Mouse (Mus musculus): ENCODE measurements around the gene Tnfaip3. TPM values are rescaled to one million over a fixed set of nuclear protein-coding genes. Genes with fewer than 3 reads are reported as not detected.

Gene Tnfaip3
- polyA plus RNA-seq, 1 experiment from 2014 or later, result 5.0 TPM

DNA sequence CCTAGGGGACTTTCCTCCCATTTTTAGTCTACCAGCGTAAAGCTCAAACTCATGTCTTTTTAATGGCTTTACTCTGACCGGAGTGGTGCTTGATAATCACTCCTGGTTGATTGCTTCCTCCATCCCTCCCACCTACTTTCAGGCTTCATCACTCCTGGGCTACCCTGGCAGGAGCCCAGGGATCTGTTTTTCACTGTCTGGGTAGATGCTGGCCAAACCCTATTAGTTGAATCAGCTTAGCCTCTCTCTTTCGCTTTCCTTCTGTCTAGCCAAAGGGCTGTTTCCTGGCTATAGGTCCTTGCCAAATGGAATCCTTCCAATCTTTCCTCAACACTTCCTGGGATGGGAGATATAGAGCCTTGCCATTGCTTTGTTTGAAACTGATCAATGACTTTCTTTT, 19.3 kb upstream of the Tnfaip3 start:
- no peaks in the 10 kb centered on the region for H3K36me3 ChIP-seq
- H3K9ac ChIP-seq, result no peak overlapping the region
- H3K27ac ChIP-seq, result no peak overlapping the region
- WGBS, result 67% methylated on average over 3 of the region's 3 CpGs
- H3K4me2 ChIP-seq, result no peak overlapping the region
- ATAC-seq (ENCODE audit: insufficient number of reproducible peaks, low FRiP score, low TSS enrichment, low read depth), result no peak
- no peaks in the 10 kb centered on the region for H3K9me3 ChIP-seq
- H3K4me1 ChIP-seq, result no peaks in the 10 kb centered on the region
- H3K4me3 ChIP-seq, result no peak overlapping the region
- H3K27me3 ChIP-seq, result no peaks in the 10 kb centered on the region

DNA sequence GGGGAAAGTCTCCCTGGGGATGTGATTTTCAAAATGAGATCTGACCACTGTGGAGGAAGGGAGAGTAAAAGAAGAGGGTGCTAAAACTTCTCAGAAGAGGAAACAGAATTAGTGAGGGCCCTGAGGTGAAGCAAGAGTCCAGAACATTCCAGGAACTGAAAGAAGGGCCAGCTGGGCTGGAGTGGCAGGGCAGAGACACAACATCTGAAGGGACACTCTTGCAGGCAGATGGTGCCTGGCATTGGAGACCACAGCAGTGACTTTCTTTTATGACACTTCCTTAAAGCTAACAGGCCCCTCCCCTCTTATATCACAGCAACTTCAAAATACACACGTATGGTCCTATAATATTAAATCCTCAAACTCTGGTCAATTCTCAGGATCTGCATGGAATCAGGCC, 18.2 kb upstream of the Tnfaip3 start:
- Histone ChIP-seq H3K4me1 (no peaks in the 10 kb centered on the region), H3K27ac (no peak overlapping the region), H3K9me3 (no peaks in the 10 kb centered on the region), H3K4me2 (no peak overlapping the region), H3K36me3 (no peaks in the 10 kb centered on the region), H3K27me3 (no peaks in the 10 kb centered on the region), H3K9ac (no peak overlapping the region), H3K4me3 (no peak overlapping the region)
- no peak for ATAC-seq (ENCODE audit: insufficient number of reproducible peaks, low FRiP score, low TSS enrichment, low read depth)
- 55% methylated on average over 1 of the region's 1 CpGs for WGBS

DNA sequence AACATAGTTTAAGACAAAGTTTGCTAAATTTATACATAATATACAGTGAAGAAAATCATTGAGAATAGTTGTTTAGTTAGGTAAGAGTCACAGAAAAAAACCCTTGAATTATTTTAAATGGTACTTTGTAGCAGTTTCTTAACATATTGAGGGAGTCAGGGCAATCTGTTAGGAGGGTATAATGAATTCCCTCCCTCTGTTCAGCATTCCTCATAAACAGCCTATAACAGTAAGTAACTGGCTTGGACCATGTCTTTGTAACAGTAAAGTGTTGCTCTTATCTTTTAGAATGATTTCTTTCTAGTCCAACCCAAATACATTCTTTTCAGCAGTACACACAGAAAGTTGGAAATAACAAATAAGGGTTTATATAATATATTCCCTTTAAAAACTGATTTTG, 16.4 kb upstream of the Tnfaip3 start:
- no peak overlapping the region for H3K9ac ChIP-seq
- H3K36me3 ChIP-seq, result no peaks in the 10 kb centered on the region
- no peak overlapping the region for H3K4me2 ChIP-seq
- no peaks in the 10 kb centered on the region for H3K4me1 ChIP-seq
- no peaks in the 10 kb centered on the region for H3K27me3 ChIP-seq
- no peaks in the 10 kb centered on the region for H3K9me3 ChIP-seq
- H3K4me3 ChIP-seq, result no peak overlapping the region
- ATAC-seq (ENCODE audit: insufficient number of reproducible peaks, low FRiP score, low TSS enrichment, low read depth), result no peak
- H3K27ac ChIP-seq, result no peak overlapping the region

DNA sequence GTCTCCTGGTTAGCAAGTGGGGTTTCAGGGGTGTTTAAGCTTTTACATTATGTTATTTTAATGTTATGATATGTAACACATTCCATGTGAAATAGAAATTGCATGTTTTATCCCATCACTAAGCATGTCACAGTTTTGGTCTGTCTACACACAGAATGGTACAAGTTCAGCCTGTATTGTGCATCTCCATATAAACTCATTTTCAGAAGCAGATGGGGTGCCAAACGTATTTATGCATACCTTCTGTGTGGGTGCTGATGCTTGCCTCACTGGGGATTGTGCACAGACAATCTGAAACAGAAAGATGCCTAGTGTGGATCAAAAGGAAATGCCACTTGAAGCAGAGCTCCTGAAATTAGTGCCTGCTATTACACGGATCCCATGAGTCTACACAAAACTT, 15.2 kb upstream of the Tnfaip3 start:
- no peaks in the 10 kb centered on the region for H3K36me3 ChIP-seq
- H3K4me1 ChIP-seq, result no peaks in the 10 kb centered on the region
- H3K9me3 ChIP-seq, result no peaks in the 10 kb centered on the region
- H3K4me2 ChIP-seq, result no peak overlapping the region
- no peak overlapping the region for H3K4me3 ChIP-seq
- no peaks in the 10 kb centered on the region for H3K27me3 ChIP-seq
- ATAC-seq (ENCODE audit: insufficient number of reproducible peaks, low FRiP score, low TSS enrichment, low read depth), result no peak
- 67% methylated on average over 2 of the region's 2 CpGs for WGBS
- no peak overlapping the region for H3K9ac ChIP-seq
- H3K27ac ChIP-seq, result no peak overlapping the region

DNA sequence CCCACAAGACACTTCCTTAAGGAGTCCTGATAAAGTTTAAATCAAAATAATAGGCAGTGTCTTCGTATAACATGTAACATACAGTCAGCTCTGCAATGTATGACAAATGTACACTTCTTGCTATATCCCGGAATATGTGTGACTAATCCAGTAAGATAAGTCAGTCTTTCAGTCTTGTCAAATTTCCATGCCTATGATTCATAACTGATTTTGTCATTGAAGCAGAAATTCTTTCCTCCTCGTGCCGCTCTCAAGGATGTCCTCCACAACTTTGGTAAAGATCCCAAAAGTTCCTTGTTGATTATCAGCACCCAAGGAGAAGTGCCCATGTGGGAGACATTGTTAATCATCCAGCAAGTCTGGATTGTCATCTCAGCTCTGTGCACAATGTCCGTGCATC, 11.3 kb upstream of the Tnfaip3 start:
- H3K4me3 ChIP-seq, result no peak overlapping the region
- no peaks in the 10 kb centered on the region for H3K4me1 ChIP-seq
- WGBS, result 90% methylated on average over 5 of the region's 5 CpGs

DNA sequence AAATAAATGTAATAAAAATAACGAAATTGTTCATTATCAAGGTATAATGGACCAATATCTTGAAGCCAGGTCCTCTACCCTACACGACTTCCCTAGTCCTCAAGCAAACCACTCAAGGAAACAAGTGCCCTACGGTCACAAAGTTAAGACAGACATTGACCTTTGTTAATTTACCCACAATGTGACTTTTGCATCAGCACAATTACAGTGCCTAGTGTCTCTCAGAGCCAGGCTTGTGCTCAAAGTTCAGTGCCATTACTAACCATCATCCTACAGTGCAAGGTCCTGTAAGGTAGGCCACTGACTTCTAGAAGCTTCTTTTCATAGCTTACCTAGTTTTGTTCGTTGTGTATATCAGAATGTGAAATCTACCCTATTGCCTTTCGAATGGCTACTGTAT, 8.9 kb upstream of the Tnfaip3 start:
- no peak overlapping the region for H3K9ac ChIP-seq
- H3K27ac ChIP-seq, result no peak overlapping the region
- ATAC-seq (ENCODE audit: insufficient number of reproducible peaks, low FRiP score, low TSS enrichment, low read depth), result no peak
- WGBS, result 89% methylated on average over 5 of the region's 5 CpGs
- no peaks in the 10 kb centered on the region for H3K9me3 ChIP-seq
- no peaks in the 10 kb centered on the region for H3K36me3 ChIP-seq
- H3K4me2 ChIP-seq, result no peak overlapping the region
- no peaks in the 10 kb centered on the region for H3K27me3 ChIP-seq
- H3K4me1 ChIP-seq, result no peaks in the 10 kb centered on the region
- H3K4me3 ChIP-seq, result no peak overlapping the region

More for the DNA sequence above, 11.3 kb upstream of the Tnfaip3 start:
- Histone ChIP-seq H3K36me3 (no peaks in the 10 kb centered on the region), H3K9ac (no peak overlapping the region), H3K4me2 (no peak overlapping the region), H3K27me3 (no peaks in the 10 kb centered on the region), H3K9me3 (no peaks in the 10 kb centered on the region), H3K27ac (no peak overlapping the region)
- no peak for ATAC-seq (ENCODE audit: insufficient number of reproducible peaks, low FRiP score, low TSS enrichment, low read depth)

DNA sequence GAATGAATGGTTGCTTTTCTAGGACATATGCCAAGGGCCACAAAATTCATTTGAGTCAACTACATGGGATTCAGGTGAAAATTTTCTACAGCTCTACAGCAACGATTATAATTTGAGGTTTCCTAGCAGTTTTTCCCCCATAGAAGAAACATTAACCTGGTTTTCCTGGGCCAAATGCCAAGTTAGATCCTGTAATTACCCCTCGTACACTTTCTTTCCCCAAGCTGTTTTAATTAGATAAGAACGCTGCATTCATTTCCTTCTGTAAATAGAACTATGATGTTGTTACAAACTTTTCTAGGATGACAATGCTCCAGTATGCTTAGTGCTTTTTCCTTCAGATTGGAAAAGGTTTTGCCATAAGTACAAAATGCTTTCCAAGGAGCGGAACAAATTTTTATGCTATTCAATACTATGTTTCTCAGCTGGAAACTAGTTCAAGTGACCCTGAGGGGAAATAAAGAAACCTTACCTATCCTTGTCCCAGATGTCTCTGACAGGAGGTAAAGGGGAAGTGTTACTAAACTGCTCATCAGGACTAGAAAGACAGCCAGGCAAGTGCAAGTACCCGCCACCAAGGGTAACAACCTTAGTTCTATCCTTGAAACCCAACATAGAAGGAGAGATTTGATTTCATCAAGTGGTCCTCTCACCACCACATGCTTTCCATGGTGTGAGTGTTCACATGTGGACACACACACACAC, 8.3 kb upstream of the Tnfaip3 start:
- Histone ChIP-seq H3K9ac (no peak overlapping the region), H3K27me3 (no peaks in the 10 kb centered on the region), H3K27ac (no peak overlapping the region), H3K9me3 (no peaks in the 10 kb centered on the region), H3K4me2 (no peak overlapping the region), H3K4me3 (no peak overlapping the region), H3K36me3 (no peaks in the 10 kb centered on the region), H3K4me1 (no peaks in the 10 kb centered on the region)
- ATAC-seq (ENCODE audit: insufficient number of reproducible peaks, low FRiP score, low TSS enrichment, low read depth), result no peak
- WGBS, result 45% methylated on average over 5 of the region's 5 CpGs

DNA sequence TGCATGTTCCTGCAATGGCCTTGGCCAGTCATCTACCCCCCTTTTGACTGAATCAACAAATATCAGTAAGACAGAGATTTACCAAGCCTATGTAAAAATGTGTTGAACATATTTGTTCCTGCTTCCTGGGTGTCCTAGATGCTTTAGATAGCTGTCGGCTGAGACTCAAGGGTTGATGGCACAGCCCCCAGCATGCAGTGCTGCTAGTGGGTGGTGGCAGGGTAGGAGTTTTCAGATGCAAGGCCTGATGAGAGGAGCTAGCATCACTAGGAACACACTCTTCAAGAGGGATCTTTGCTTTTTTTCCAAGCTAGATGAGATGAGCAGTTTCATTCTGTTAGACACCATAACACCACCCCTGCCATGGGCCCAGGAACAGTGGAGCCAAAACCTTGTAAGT, 6.8 kb upstream of the Tnfaip3 start:
- no peaks in the 10 kb centered on the region for H3K4me1 ChIP-seq
- no peak for ATAC-seq (ENCODE audit: insufficient number of reproducible peaks, low FRiP score, low TSS enrichment, low read depth)
- no peak overlapping the region for H3K4me3 ChIP-seq
- WGBS, result 84% methylated on average over 1 of the region's 1 CpGs
- no peaks in the 10 kb centered on the region for H3K36me3 ChIP-seq
- no peaks in the 10 kb centered on the region for H3K27me3 ChIP-seq
- no peak overlapping the region for H3K4me2 ChIP-seq
- H3K9ac ChIP-seq, result no peak overlapping the region
- H3K27ac ChIP-seq, result no peak overlapping the region
- H3K9me3 ChIP-seq, result no peaks in the 10 kb centered on the region

DNA sequence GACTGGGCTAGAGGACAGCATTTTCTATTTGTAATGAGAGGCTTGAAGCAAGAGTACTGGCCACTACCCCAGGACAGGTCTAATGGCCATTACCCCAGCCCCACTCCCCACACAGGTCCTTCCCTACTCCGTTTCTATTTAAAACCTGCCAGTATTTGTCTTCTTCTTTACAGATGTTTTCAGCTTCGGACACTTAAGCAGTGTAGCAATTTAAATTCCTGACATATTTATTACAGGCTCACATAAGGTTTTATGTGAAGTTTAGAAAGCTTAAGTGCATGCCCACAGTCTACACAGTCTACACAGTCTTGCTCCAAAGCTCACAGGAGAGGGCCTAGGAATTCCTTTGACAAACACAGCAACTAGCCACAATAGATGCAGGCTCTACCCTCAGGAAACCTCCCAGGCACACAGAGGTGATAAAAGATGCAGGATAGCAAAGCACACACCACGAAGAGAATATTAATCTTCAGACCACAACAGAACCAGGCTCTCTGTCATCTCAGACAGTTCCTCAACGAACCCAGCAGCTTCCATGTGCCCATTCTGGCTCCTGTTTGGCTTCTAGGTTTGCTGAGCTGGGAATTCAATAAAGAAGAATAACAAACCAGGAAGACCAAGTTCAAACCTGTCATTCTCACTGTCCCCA, 1.5 kb upstream of the Tnfaip3 start:
- no peak for ATAC-seq (ENCODE audit: insufficient number of reproducible peaks, low FRiP score, low TSS enrichment, low read depth)
- no peak overlapping the region for H3K9ac ChIP-seq
- H3K36me3 ChIP-seq, result no peaks in the 10 kb centered on the region
- no peak overlapping the region for H3K4me3 ChIP-seq
- H3K9me3 ChIP-seq, result no peaks in the 10 kb centered on the region
- no peaks in the 10 kb centered on the region for H3K27me3 ChIP-seq
- peaks cover 17% of the 10 kb centered on the region for H3K4me1 ChIP-seq
- 27% methylated on average over 4 of the region's 4 CpGs for WGBS
- H3K4me2 ChIP-seq, result no peak overlapping the region
- no peak overlapping the region for H3K27ac ChIP-seq

DNA sequence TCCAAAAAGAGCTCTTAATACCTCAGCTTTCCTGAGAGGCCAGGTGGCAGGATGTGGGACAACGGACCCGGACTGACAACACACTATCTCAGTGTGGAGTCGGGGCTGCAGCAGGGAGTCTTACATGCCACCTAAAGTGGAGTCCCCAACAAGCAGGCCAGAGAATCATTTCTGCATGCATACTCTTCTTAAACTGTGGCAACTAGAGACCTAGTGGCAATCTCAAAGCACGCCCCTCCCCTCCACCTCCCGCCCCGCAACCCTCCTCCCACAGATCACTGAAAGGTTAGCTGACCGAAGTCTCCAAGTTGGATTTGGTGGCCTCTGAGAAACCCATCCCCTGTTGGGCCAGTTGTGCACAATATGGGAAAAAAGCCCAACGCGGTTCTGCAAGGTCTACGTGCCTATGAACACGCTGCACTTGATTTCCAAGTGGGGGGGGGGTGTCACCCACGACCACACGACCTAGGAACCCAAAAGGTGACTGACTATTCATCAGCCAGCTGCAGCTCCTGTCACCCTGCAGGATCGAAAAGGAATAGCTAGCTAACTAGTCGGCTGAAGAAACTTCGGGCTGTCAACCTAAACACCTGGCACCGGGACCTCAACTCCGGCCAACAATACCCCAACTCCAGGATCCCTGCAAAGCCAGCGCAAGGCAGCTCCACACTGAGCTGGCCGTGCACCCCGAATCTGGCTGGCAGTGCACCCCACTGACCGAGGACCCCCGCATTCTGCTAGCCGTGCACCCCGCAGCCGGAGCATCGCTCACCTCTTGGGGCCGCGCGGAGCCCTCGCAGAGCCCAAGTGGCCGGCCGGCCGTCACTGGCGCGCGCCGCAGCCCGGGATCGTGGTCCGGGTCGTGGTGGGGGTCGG, 838 bp downstream of the Tnfaip3 start:
- ATAC-seq (ENCODE audit: insufficient number of reproducible peaks, low FRiP score, low TSS enrichment, low read depth), result no peak; the same call in 1 of the 2 replicates
- H3K9me3 ChIP-seq, result no peaks in the 10 kb centered on the region
- H3K36me3 ChIP-seq, result no peaks in the 10 kb centered on the region
- no peaks in the 10 kb centered on the region for H3K27me3 ChIP-seq
- H3K9ac ChIP-seq, result peak overlapping the region; percentile 80
- peak overlapping the region; percentile 92 for H3K4me3 ChIP-seq
- H3K4me1 ChIP-seq, result peaks cover 17% of the 10 kb centered on the region
- peak overlapping the region; percentile 91 for H3K27ac ChIP-seq
- H3K4me2 ChIP-seq, result peak overlapping the region; percentile 82
- WGBS, result under 1% methylated on average over 43 of the region's 43 CpGs

DNA sequence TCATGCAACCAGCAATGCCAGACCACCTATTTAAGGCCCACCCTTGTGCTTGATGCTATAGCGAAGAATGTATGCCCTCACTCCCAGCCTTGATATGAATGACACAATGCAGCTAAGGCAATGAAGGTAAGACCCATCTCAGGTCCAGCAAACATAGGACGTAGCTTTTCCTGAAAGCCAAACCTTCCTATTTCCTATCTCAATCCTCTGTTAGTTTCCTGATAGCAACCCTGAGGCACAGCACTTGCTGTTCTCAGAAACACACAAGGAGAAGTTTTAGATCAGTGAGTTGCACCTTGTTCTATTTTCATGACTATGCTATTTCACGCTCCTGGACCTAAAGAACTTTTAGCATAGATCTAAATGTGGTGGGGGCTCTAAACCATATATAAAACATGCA, 2.1 kb downstream of the Tnfaip3 start:
- Histone ChIP-seq H3K27me3 (no peaks in the 10 kb centered on the region), H3K4me2 (no peak overlapping the region), H3K27ac (no peak overlapping the region), H3K9ac (no peak overlapping the region), H3K4me3 (no peak overlapping the region), H3K9me3 (no peaks in the 10 kb centered on the region), H3K36me3 (no peaks in the 10 kb centered on the region; the same call in 1 of the 2 replicates), H3K4me1 (peaks cover 17% of the 10 kb centered on the region)
- ATAC-seq (ENCODE audit: insufficient number of reproducible peaks, low FRiP score, low TSS enrichment, low read depth), result no peak
- 87% methylated on average over 3 of the region's 3 CpGs for WGBS

DNA sequence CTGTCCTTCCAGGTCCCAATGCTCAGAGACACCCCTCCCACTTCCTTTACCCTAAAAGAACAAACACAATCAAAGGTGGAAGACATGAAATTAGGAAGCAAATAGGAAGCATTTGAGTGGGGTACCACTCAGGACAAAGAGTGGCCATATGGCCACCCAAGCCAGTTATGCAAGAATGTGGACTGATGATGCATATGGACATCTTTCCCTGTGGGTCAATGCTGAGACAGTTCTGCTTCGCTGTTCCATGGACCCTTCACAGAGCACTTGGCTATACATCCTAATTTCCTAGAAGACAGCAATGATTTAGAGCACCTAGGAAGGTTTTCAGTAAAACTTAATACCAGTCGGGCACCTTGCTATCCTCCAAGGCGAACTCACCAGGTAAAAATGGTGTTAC, 2.8 kb downstream of the Tnfaip3 start:
- H3K27me3 ChIP-seq, result no peaks in the 10 kb centered on the region
- H3K9ac ChIP-seq, result no peak overlapping the region
- H3K27ac ChIP-seq, result no peak overlapping the region
- no peak overlapping the region for H3K4me2 ChIP-seq
- H3K4me3 ChIP-seq, result no peak overlapping the region
- peaks cover 3% of the 10 kb centered on the region for H3K36me3 ChIP-seq
- H3K4me1 ChIP-seq, result peaks cover 17% of the 10 kb centered on the region
- whole genome bisulfite sequencing, result 87% methylated on average over 3 of the region's 3 CpGs
- ATAC-seq (ENCODE audit: insufficient number of reproducible peaks, low FRiP score, low TSS enrichment, low read depth), result no peak
- no peaks in the 10 kb centered on the region for H3K9me3 ChIP-seq
